Mouse (Mus musculus) myocyte (in vitro differentiated cells): ENCODE measurements around the gene Plod1.

Experiments used
- CEBPB ChIP-seq: IDR thresholded peaks from 2 replicates; pipeline ENCODE4 v1.6.1; 2011; ENCODE audit warnings: mild to moderate bottlenecking, moderate library complexity; ENCODE audit not compliant: poor library complexity, insufficient read depth, severe bottlenecking
- E2F4 ChIP-seq: IDR thresholded peaks from one replicate; pipeline ENCODE4 v1.6.1; 2011; ENCODE audit warnings: mild to moderate bottlenecking, control low read depth, moderate library complexity; ENCODE audit not compliant: insufficient read depth
- MAX ChIP-seq: IDR thresholded peaks from one replicate; pipeline ENCODE4 v1.6.1; 2011; ENCODE audit warnings: low read depth, mild to moderate bottlenecking, control low read depth
- MYOD1 ChIP-seq, 3 experiments: IDR thresholded peaks; one replicate each; pipeline ENCODE4 v1.6.1; 2011; ENCODE audit warnings: control low read depth in 2 of 3, low read depth in 2 of 3, mild to moderate bottlenecking in 2 of 3, moderate library complexity in 1 of 3; ENCODE audit not compliant: insufficient read length in 2 of 3, control insufficient read depth in 1 of 3
- POLR2A ChIP-seq: IDR thresholded peaks from one replicate; pipeline ENCODE4 v1.6.1; 2011; ENCODE audit warnings: low read depth, mild to moderate bottlenecking, control low read depth, moderate library complexity; ENCODE audit not compliant: insufficient read length
- POLR2AphosphoS2 ChIP-seq: IDR thresholded peaks from one replicate; pipeline ENCODE4 v1.6.1; 2011; ENCODE audit warnings: low read depth, control low read depth; ENCODE audit not compliant: insufficient read length
- REST ChIP-seq: IDR thresholded peaks from one replicate; pipeline ENCODE4 v1.6.1; 2011; ENCODE audit warnings: mild to moderate bottlenecking, control low read depth, moderate library complexity; ENCODE audit not compliant: insufficient read depth, insufficient read length
- TCF12 ChIP-seq: IDR thresholded peaks from one replicate; pipeline ENCODE4 v1.6.1; 2011; ENCODE audit warnings: mild to moderate bottlenecking, control low read depth; ENCODE audit not compliant: poor library complexity, insufficient read depth, severe bottlenecking
- USF1 ChIP-seq: IDR thresholded peaks from one replicate; pipeline ENCODE4 v1.6.1; 2011; ENCODE audit warnings: low read depth, mild to moderate bottlenecking, control low read depth, moderate library complexity

- no peak for TF ChIP-seq POLR2A
- TF ChIP-seq E2F4 = no peak
- no peak for TF ChIP-seq USF1
- no peak for TF ChIP-seq POLR2AphosphoS2
- TF ChIP-seq TCF12 = no peak
- no peak for TF ChIP-seq REST
- TF ChIP-seq CEBPB = no peak
- no peak for TF ChIP-seq MAX
- no peak for TF ChIP-seq MYOD1 (IDR thresholded peaks at IDR 0.05; ENCODE audit: control insufficient read depth in 1 of 3, insufficient read length in 2 of 3, low read depth in 2 of 3)
These were observed 52.4 kb downstream of the Plod1 start for GRCm38 (mm10) chr4:147884138-147884537.
